Mouse (Mus musculus) heart, adult 2 months (tissue): ENCODE data around the gene Sept6. TPM values are rescaled to one million over a fixed set of nuclear protein-coding genes. Genes with fewer than 3 reads are reported as not detected.

ENCODE experiments used
- DNase-seq, 2 experiments: peaks; one replicate each; pipeline ENCODE4 v3.0.0; 2021
- H3K27ac ChIP-seq: fragments of 200-600 bp; 2 replicates; pipeline ENCODE4 v1.8.1; 2022
- H3K27me3 ChIP-seq: fragments of 200-500 bp; 2 replicates; pipeline ENCODE4 v1.6.1; 2012; ENCODE audit warnings: mild to moderate bottlenecking, low read length, inconsistent platforms, mixed read lengths; ENCODE audit not compliant: control insufficient read depth, insufficient read depth
- H3K36me3 ChIP-seq: fragments of 200-500 bp; 2 replicates; pipeline ENCODE4 v1.6.1; 2012; ENCODE audit warnings: low read length, inconsistent platforms; ENCODE audit not compliant: control insufficient read depth, insufficient read depth
- H3K4me1 ChIP-seq: fragments of 200-500 bp; 2 replicates; pipeline ENCODE4 v1.6.1; 2011; ENCODE audit warnings: low read length; ENCODE audit not compliant: control insufficient read depth, insufficient read depth
- H3K4me3 ChIP-seq: fragments of 200-600 bp; 2 replicates; pipeline ENCODE4 v1.8.1; 2022
- H3K79me2 ChIP-seq: fragments of 200-500 bp; replicated peaks from 2 replicates; pipeline ENCODE4 v1.6.1; 2012; ENCODE audit warnings: mild to moderate bottlenecking, inconsistent platforms, low read length, moderate library complexity, mixed read lengths; ENCODE audit not compliant: control insufficient read depth, insufficient read depth
- H3K9ac ChIP-seq: fragments of 200-500 bp; 2 replicates; pipeline ENCODE4 v1.6.1; 2012; ENCODE audit warnings: low read depth, mild to moderate bottlenecking, control low read depth, inconsistent platforms, low read length, mixed read lengths
- CTCF ChIP-seq: fragments of 200-600 bp; IDR thresholded peaks from 2 replicates; pipeline ENCODE4 v1.8.1; 2022; ENCODE audit warnings: antibody characterized with exemption, mild to moderate bottlenecking, moderate library complexity
- EP300 ChIP-seq: fragments of 200-500 bp; IDR thresholded peaks from 2 replicates; pipeline ENCODE4 v1.6.1; 2011; ENCODE audit warnings: low read depth, low read length, control low read depth; ENCODE audit not compliant: insufficient read depth
- POLR2A ChIP-seq: fragments of 200-500 bp; IDR thresholded peaks from 2 replicates; pipeline ENCODE4 v1.6.1; 2011; ENCODE audit warnings: mild to moderate bottlenecking, low read depth, low read length, control low read depth; ENCODE audit not compliant: insufficient read depth
- WGBS: fragments of 180-500 bp; shearing (Covaris S2); methylation state at CpG from one replicate; pipeline ENCODE4 v1.1.7; 2018; 5-methylcytosine and 5-hydroxymethylcytosine counted together
- intact Hi-C: fragments of 180-260 bp; cut with DNase I; formaldehyde crosslinking; loops from one replicate; pipeline ENCODE4 v1.15.1; 2025
- long read RNA-seq: library from polyadenylated mRNA; stranded (forward); transcript quantifications from one replicate; pipeline ENCODE4 v2.0.0, GENCODE M21; 2021
- polyA plus RNA-seq: library from polyadenylated mRNA; depleted of rRNA; stranded (reverse); fragments of >200 nt; gene quantifications from 2 replicates; pipeline ENCODE4 v1.2.3, GENCODE M21; 2012; rRNA removed
- total RNA-seq, 2 experiments: library from RNA; stranded (reverse); gene quantifications; 2 replicates each; pipeline ENCODE4 v1.2.3; 2021

The Sept6 gene
- total RNA-seq (1 to 10 TPM; 5.5 to 6.9 TPM), polyA plus RNA-seq (3.8 and 4.0 TPM in 2 replicates)
- long read RNA-seq, partial matches to known transcripts: 0 of 4 reads
- long read RNA-seq, other reads (novel, unspliced or antisense): 2 of 4 reads

DNA sequence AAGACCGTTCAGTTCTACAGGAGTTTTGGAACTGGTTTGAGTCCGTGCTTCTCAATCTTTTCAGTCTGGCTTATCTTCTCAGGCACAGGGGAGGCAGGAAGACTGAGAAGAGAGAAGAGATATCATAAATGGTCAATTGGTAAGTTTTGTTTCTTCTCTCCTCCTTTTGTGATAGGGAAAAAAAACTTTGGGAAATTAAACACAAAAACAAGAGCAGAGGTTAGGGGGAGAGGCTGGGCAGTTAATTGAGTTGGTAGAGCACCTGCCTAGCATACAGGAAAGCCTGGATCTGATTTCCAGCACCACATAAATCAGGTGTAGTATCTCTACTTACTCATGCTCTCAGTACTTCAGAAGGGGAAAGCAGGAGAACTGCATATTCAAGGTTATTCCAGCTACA, at the start of gene Sept6:
Gene Sept6 (minus strand): TSS at position 101 of the 400 bp plus-strand sequence.
- DNase-seq: no peak
- Histone ChIP-seq H3K27ac (no peak within 1 kb of the TSS), H3K27me3 (no peaks in the 10 kb centered on the region), H3K79me2 (no peaks in the 10 kb centered on the region), H3K9ac (no peak within 1 kb of the TSS), H3K36me3 (no peaks in the 10 kb centered on the region), H3K4me1 (no peaks in the 10 kb centered on the region; the same call in 1 of the 2 replicates), H3K4me3 (no peak within 1 kb of the TSS)
- intact Hi-C loops: no loop called here
- TF ChIP-seq EP300: no peak
- no peak for TF ChIP-seq CTCF
- no peak for TF ChIP-seq POLR2A
- 62% methylated on average over 2 of the region's 2 CpGs for WGBS

DNA sequence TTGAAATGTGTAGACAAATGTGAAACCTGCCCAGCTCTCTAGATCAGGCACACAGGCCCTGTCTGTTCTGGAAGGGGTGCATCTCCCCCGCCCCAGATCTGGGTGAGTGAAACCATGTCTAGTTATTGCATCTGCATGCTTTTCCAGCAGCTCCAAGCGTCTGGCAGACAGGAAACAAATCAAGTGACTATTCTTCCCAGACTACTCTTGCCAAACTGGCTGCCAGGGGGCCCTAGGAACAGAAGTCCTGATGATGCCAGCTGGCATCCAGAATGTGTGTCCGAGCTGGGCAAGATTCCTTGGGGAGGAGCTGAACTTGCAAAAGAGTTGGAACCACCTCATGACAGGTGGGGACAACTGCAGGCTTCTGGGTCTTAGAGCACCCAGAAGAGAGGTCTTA, 36.8 kb upstream of the Sept6 start:
- Histone ChIP-seq H3K4me3 (no peak overlapping the region), H3K27ac (no peak overlapping the region), H3K9ac (no peak overlapping the region), H3K4me1 (no peaks in the 10 kb centered on the region), H3K36me3 (no peaks in the 10 kb centered on the region), H3K79me2 (no peaks in the 10 kb centered on the region), H3K27me3 (no peaks in the 10 kb centered on the region)
- intact Hi-C loops: no loop called here
- 25% methylated on average over 3 of the region's 3 CpGs for WGBS
- TF ChIP-seq POLR2A (no peak), EP300 (no peak)
- DNase-seq: peak; percentile 23 to 51

DNA sequence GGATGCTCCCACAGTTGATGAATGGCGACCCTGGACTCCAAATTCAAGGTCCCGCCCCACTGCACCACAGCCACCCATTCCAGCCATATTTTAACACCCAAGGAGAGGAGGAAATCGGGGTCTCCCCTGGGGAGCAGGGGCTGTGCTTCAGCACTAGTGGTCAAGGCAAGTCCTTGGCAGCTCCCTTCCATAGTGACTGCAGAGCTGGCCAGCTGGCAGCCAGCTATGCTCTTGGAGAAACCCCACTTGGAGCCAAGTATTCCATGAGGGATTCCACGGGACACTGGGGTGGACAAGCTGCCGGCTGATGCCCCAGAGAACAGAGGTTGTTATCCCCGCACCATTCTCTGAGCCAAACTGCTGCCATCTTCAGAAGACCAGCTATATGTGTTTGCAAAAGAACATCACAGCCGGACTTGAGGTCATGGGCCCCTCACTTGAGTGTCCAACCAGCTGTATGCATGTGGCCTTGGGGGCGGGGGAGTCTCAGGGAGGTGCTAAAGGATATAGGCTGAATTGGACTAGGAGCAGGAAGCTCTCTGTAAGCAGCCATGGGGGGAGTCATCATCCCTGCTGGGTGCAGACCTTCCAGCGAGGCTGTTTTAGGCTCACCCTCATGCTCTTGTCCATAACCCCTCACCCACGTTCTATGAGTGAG, 32.2 kb upstream of the Sept6 start:
- WGBS: 54% methylated on average over 10 of the region's 10 CpGs
- intact Hi-C loops: loop anchor here (2.0 to 5.0 kb wide), 2 partner anchors 51 to 93 kb away; no protein-coding TSS in a partner anchor
- H3K9ac ChIP-seq: no peak overlapping the region
- H3K4me1 ChIP-seq: no peaks in the 10 kb centered on the region
- no peaks in the 10 kb centered on the region for H3K36me3 ChIP-seq
- no peaks in the 10 kb centered on the region for H3K79me2 ChIP-seq
- no peaks in the 10 kb centered on the region for H3K27me3 ChIP-seq
- TF ChIP-seq CTCF: no peak
- TF ChIP-seq POLR2A: no peak
- no peak for TF ChIP-seq EP300
- DNase-seq: peak in 1 of 2 experiments; percentile 13
- no peak overlapping the region for H3K27ac ChIP-seq
- H3K4me3 ChIP-seq: no peak overlapping the region

DNA sequence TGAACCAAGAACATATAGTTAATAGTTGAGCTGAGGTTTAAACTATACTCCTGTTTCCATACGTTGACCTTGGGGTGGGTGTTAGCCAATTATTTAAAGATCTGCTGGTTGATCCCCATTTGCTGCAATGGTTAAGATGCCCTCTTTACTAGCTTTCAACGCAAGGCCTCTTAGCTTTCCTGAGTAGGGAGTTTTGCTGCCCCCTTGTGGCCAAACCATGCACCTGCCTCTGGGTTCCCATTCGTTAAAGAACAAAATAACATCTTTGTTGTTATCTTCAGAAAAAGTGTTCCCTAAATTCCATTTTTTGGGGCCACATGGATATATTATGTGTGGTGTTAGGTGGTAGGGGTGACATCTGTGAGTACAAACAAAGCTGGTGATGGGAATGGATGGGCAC, 31.1 kb upstream of the Sept6 start:
- no peak overlapping the region for H3K9ac ChIP-seq
- DNase-seq: peak; percentile 24 to 64
- H3K79me2 ChIP-seq: no peaks in the 10 kb centered on the region
- no peak overlapping the region for H3K4me3 ChIP-seq
- 14% methylated on average over 3 of the region's 3 CpGs for WGBS
- H3K4me1 ChIP-seq: no peaks in the 10 kb centered on the region
- TF ChIP-seq CTCF (peak; percentile 95), POLR2A (no peak), EP300 (no peak)
- no peaks in the 10 kb centered on the region for H3K27me3 ChIP-seq
- intact Hi-C loops: loop anchor here (1.0 to 5.0 kb wide), 3 partner anchors 50 to 189 kb away; no protein-coding TSS in a partner anchor
- no peak overlapping the region for H3K27ac ChIP-seq
- no peaks in the 10 kb centered on the region for H3K36me3 ChIP-seq

DNA sequence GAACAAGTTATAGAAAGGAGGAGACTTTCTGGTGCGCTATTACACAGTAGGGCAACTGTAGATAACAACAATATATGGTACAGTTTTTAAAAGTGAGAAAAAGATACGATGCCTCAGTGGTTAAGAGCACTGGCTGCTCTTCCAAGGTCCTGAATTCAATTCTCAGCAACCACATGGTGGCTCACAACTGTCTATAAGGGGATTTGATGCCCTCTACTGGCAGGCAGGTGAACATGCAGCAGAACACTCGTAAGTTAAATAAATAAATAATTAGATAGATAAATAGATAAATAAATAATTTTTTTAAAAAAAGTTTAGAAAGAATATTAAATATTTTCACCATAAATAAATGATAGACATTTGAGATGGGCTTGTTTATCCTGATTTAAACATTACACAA, 27.5 kb upstream of the Sept6 start:
- no peak overlapping the region for H3K4me3 ChIP-seq
- 71% methylated on average over 3 of the region's 3 CpGs for whole genome bisulfite sequencing
- H3K9ac ChIP-seq: no peak overlapping the region
- H3K27me3 ChIP-seq: no peaks in the 10 kb centered on the region
- H3K4me1 ChIP-seq: no peaks in the 10 kb centered on the region
- H3K36me3 ChIP-seq: no peaks in the 10 kb centered on the region
- H3K27ac ChIP-seq: no peak overlapping the region
- DNase-seq: no peak
- no peaks in the 10 kb centered on the region for H3K79me2 ChIP-seq
- intact Hi-C loops: no loop called here
- TF ChIP-seq CTCF (peak; percentile 66), POLR2A (no peak)

DNA sequence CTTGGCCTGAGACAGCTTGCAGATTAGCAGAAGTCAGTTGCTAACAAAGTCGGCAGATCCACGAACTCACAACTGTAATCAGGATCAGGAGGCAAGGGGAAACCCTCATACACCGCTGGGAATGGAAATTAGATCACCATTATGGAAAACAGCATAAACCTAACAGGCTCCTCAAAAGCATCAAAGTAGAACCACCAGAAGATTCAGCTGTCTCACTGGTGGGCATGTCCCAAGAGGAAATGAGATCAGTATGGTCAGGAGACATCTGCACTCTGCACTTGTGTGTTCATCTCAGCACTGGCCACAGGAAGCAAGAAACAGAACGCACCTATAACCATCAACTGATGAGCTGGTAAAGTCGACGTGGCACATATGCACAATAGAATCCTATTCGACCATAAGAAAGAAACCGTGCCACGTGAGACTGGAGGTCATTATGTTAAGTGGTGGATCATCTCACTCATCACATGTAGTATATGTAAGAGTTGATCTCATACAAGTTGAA, 26.6 kb upstream of the Sept6 start:
- TF ChIP-seq EP300 (no peak), POLR2A (no peak), CTCF (no peak)
- Histone ChIP-seq H3K36me3 (no peaks in the 10 kb centered on the region), H3K9ac (no peak overlapping the region), H3K27ac (no peak overlapping the region), H3K79me2 (no peaks in the 10 kb centered on the region), H3K4me3 (no peak overlapping the region), H3K27me3 (no peaks in the 10 kb centered on the region), H3K4me1 (no peaks in the 10 kb centered on the region)
- DNase-seq: no peak
- intact Hi-C loops: no loop called here
- WGBS: 79% methylated on average over 9 of the region's 9 CpGs
